Mouse (Mus musculus) large intestine, adult 2 months (tissue): ENCODE results near the gene Slc24a1. TPM values are rescaled to one million over a fixed set of nuclear protein-coding genes. Genes with fewer than 3 reads are reported as not detected.
A peak's percentile ranks its signal among the peaks of the same experiment; 100 is the strongest.
"Not testable (repeated sequence)": the region's sequence is repeated elsewhere in the genome, so short reads cannot be mapped to it uniquely, and the experiment has no call there.

Experiments used
- DNase-seq: peaks from one replicate; pipeline ENCODE4 v3.0.0-alpha.2; 2012; ENCODE audit warnings: low read depth, low spot score
- whole genome bisulfite sequencing: fragments of 180-500 bp; shearing (Covaris S2); methylation state at CpG from one replicate; pipeline ENCODE4 v1.1.7; 2018; 5-methylcytosine and 5-hydroxymethylcytosine counted together
- polyA plus RNA-seq: library from polyadenylated mRNA; depleted of rRNA; stranded (reverse); fragments of >200 nt; gene quantifications from 2 replicates; pipeline ENCODE4 v1.2.3, GENCODE M21; 2012; rRNA removed

Slc24a1 gene
- polyA plus RNA-seq, result not detected in 2 replicates

DNA sequence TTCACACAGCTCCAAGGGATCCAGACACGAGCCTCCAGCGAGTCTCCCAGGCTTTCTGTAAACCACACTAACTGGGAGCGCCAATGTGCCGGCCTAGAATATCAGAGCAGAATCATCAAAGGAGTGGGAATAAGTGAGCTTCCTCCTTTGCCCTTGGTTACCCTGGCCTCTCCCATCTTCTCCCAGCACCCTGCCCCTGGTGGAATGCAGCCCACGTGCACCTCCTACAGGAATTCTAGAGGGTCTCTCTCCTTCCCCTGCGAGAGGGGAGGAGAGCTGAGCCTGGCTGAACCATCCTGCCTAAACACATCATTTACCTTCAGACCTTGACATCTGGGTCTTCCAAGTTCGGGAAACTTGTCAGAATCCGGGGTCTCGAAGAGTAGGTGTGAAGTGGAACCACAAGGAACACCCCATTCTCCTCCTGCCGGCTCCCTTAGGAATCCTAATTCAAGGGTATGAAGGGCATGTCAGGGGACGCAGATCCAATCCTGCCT is at the start of gene Slc24a1:
Slc24a1 (minus strand) TSS at position 447 of the 497 bp plus-strand sequence.
- 47% methylated on average over 11 of the region's 11 CpGs for WGBS
- no peak for DNase-seq

DNA sequence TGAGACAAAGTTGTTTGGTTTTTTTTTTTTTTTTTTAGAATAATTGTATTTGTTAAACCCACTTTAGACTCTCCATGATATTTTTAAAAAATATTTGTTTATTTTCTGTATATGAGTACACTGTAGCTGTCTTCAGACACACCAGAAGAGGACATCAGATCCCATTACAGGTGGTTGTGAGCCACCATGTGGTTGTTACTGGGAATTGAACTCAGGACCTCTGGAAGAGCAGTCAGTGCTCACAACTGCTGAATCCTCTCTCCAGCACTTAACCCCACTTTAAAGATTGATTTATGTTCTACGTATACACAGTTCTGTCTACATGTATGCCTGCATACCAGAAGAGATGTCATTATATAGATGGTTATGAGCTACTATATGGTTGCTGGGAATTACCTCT is 44.1 kb upstream of the Slc24a1 start:
- DNase-seq, result not testable (repeated sequence)
- 86% methylated on average over 1 of the region's 1 CpGs for WGBS

DNA sequence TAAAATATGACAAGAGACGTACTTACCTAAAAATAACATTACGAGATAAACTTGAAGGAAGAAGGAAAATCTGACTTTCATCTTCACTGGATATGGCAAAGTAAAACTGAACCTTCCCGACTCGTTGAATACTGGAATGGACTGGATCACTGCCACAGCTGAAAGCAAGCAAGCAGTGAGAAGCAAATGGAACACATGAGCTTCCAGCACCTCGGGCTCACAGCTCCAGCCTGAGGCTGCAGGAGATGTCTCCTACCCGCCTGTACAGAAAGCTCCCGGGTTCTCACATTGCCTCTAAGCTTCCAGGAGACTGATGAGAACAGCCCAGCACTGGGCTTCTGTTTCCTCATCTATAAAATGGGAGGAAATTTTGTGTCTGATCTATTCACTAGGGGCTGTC is 38.9 kb upstream of the Slc24a1 start:
- DNase-seq, result no peak
- WGBS, result 86% methylated on average over 7 of the region's 7 CpGs

DNA sequence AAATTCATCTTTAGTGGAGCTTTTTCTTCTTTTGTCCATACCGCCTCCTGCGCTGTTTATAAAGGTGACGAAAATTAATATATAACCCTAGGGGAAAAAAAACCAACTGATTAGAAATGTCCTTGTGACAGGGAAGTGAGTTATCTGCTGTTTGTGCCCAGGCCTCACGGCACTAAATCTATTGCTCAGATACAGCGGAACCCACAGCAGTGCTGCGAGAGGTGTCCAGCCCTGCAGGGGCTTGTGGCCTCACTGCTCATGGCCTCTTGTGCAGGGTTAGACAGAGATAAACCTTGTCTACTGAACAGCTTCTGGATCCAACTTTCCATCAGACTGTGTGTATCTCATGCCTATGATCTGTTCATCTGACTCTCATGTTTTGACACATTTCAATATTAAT is 37.0 kb upstream of the Slc24a1 start:
- no peak for DNase-seq
- 88% methylated on average over 6 of the region's 6 CpGs for WGBS

DNA sequence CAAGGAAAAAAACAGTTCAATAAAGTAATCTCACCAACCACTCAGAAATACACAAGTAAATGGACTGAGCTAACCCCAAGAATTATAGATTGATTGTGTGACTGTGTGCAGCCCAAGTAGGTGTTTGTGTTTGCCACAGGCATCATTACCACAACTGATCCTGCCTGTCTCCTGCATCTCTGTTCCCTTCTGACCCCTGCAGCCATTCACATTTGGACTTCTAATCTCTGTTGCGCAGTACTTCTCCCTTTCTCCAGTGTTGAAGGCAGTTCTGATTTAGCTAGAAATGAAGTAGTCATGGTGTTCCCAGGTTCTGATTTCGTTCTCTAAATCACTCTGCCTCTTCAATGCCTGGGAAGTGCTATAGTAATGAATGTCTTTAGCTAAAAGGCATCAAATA is 36.2 kb upstream of the Slc24a1 start:
- DNase-seq, result no peak
- WGBS, result 92% methylated on average over 2 of the region's 2 CpGs

DNA sequence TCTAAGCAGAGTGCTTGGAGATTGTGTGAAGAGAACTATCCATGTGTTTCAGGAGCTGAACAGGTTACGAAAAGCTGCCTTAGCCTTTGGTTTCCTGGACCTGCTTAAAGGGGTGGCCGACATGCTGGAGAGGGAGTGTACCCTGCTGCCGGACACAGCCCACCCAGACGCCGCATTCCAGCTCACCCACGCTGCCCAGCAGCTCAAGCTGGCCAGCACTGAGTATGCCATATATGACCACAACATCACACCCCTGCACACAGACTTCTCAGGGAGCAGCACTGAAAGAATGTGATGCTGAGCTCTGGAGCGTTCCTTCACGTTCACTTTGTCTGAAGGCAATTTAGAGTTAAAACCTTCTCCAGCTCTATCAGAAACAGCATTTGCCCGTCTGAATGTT is 34.4 kb upstream of the Slc24a1 start:
- 87% methylated on average over 9 of the region's 9 CpGs for whole genome bisulfite sequencing
- no peak for DNase-seq

DNA sequence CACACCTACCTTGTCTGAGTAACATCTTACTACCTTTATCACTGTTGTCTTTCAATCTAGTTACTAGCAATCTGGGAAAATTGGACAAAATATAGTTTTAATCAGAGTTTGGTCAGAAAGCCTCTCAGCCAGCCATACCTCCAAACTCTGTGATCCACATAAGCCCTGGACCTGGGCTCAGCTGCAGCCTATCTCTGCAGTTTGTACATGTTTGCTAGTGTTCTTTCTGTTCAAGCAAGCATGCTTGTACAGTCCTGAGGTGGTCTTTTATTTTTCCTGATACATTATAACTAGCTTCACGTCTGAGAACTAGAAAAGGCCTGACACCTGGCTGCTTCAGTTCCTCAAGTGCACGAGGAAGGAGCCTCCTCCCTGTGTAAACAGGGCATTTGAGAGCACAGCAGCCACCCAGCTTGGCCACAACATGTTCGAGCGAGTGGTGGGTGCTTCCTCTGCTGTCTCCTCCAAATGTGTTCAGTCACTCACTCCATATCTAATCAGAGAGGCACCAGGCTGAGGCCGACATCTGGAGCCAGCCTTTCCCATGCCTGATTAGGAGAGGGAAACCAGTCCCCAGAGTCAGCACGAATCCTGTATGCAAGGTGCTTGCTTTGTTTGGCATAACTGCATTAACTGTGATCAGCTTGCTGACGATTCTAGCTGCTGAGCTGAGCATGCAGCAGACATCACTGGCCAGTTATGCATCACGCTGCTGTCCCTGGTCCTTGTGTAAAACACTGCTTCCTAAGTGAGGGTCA is 33.8 kb upstream of the Slc24a1 start:
- no peak for DNase-seq
- WGBS, result 49% methylated on average over 8 of the region's 8 CpGs

DNA sequence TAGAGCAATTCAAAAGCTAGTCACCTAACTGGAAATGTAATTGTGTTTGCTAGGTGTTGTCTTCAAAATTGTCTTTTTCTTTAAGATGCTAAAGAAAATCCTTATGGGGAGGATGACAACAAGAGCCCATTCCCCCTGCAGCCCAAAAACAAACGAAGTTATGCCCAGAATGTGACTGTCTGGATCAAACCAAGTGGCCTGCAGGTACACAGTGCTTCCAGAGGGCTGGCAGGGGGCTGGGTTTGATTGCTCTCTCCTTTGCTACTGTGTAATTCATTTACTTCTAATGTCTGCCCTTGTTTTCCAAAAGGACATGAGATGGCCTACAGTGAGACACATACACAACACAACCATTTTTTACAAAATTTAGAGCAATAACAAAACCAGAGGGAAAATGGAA is 30.5 kb upstream of the Slc24a1 start:
- no peak for DNase-seq
- WGBS, result 70% methylated on average over 1 of the region's 1 CpGs

DNA sequence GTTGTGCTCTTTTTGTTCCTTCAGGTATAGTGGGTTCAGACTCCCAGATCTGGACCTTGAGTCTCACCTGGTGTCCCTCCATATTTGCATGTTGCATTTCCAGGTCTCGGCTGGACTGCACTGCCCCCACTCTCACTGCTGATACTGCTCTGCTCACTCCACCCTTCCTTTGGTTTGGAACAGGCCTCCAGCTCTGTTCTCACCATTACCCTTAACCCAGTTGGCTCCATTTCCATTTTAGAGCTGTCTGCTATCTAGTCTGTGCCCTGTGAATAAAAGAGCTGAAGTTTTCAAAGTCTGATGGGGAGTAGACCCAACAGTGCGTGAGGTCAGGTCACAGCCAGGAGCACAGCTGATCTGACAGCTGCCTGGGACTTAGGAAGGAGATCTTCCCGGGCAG is 29.1 kb upstream of the Slc24a1 start:
- no peak for DNase-seq
- WGBS, result 61% methylated on average over 3 of the region's 3 CpGs

DNA sequence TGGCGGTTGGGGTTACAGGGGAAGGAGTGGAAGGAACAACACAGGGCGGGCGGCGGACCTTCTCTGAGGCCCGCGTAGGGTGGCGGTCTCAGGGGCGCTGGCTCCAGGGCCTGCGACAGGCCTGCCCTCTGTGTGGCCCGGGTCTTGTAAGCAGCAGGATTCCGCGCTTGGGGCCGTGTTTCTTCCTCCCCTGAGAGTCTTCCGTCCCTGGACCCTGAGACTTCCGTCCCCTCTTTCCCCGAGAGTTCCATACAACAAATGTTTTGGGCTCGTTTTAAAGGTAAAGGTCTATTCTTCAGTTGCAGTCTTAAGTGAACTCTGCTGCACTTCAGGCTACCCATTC is 9.5 kb upstream of the Slc24a1 start:
- WGBS, result 0% methylated on average over 17 of the region's 17 CpGs
- no peak for DNase-seq

DNA sequence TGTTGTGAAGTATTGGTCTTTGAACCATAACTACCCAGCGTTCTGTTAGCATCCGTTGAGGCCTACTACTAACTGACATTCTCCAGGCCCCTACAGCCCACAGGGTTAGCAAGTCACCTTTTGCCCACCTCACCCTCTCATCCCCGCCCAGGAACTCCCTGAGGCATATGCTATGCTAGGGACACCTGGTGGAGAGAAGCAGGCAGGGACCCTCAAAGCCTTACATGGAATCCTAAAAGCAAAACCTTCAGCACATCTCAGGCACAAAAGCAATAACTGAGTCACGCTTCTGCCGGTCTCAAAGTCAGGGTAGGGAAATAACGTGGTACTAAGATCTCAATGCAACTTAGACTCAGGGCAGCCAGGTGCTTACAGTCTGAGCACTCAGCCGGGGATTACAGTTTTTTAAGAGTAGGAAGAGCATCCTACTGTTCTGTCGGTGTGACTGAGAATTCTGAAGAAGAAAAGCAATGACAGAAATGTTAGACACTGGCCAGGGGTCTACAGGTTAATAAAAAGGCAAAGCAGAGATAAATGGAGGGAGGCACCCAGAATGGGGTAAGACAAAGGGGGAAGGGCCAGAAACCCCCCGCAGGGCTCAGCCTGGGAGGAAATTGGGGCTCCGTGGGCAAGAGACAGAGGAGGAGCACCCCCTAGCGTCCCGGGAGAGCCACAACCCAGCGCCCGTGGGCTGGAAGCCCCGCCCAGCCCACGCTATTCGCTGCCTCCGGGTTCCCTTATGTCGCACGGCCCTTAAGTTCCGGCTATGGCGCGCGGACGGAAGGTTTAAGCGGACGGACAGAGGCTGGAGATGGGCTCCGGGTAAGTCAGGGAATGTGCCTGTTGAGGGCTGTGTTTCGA is 8.9 kb upstream of the Slc24a1 start, which contains the start of gene Ints14:
Ints14 (plus strand) TSS at position 789 of the 861 bp plus-strand sequence.
- 8% methylated on average over 29 of the region's 29 CpGs for WGBS
- DNase-seq, result peak; percentile 86

DNA sequence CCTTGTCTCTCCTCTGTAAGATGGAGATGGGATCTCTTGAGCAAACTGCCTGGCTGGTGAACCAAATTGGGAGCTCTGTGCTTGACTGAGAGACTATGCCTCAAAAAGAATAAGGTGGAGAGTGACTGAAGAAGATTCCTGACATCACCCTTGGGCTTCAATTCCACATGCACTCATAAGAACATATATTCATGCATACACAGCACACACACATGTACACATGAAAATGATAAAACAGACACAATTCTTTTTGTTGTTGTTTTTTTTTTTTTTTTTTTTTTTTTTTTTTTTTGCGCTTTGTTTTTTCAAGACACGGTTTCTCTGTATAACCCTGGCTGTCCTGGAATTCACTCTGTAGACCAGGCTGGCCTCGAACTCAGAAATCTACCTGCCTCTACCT is 5.9 kb upstream of the Slc24a1 start:
- no peak for DNase-seq
- WGBS, result 85% methylated on average over 3 of the region's 3 CpGs

DNA sequence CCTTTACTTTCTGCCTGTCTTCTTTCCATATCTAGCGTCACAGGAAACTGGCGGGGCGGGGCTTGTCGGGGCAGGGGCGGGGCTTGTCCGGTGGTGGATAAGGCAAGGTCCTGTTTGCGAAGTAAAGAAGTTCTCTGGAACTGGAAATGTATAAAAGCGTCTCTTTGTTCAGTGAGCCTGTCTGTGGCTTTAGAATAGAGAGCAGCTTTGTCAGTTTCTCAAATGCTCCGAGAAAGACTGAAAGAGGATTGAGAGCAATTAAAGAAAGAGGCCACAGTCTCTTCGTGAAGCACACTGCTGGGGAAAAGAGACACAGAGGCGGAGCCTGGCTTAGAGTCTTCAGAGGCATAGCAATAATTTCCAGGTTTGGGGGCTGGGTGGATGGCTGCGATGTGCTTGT is 4.9 kb upstream of the Slc24a1 start:
- no peak for DNase-seq
- 7% methylated on average over 12 of the region's 12 CpGs for WGBS

DNA sequence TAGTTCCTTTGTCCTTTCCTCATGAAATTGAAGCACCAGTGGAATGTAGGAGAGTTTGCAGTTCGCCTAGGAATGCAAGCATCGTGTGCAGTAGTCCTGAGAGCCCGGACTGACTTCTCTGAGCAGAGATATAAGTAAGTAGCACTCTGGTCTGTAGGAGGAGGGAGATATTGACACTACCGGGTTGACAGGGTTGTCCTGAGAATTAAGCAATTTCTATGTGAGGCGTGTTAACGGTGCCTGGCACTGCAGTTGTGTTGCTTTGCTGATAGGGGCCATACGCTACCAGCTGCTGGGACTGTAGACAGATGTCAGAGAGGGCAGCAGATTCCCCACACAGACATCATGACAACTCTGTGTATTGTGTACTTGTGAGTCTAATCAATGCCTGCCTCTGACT is 1.8 kb upstream of the Slc24a1 start:
- no peak for DNase-seq
- WGBS, result 38% methylated on average over 7 of the region's 7 CpGs

DNA sequence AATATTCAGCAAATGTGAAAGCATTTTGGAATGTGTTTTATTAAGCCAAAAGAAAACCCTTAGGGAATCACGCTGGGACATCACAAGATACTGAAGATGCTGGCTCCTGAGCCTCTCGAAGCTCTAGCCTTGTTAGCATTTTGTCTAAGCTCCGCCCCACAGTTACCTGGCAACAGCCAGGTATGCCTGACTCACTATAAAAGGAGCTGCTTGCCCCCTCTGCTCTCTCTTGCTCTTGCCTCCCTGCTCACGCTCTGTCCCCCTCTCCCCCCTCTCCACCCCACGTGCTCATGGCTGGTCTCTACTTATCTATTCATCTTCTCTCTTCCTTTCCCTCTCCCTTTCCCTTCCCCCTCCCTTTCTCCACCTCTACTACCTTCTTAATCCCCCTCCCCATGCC is 648 bp upstream of the Slc24a1 start:
- 27% methylated on average over 5 of the region's 5 CpGs for WGBS
- DNase-seq, result no peak

DNA sequence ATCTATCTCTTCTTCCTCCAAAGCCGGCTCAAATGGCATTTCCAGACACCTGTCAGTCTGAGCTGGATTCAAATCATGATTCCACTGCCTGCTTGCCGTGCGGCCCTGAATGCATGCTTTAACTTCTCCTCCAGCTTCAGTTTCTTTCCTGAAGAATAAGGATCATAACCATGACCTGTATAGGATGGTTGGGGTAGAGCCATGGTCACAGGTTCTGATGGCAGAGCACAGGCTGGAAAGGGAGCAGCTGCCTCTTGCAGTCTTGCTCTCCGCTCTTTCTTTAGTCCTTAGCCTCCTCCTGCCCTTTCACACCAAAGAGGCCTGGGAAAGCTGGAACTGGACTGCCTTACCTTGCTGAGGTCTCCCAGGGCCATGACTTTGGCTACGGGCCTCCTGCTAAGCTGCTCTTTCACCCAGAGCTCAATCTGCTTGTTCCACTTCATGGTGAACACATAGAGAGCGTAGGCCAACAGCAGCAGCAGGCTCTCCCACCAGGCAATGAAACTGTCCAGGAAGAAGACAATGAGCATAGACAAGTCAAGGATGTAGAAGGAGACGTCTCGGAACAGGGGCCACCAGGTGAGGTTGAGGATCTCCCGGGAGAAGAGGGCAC is 3.8 kb downstream of the Slc24a1 start:
- 88% methylated on average over 9 of the region's 9 CpGs for WGBS
- no peak for DNase-seq

DNA sequence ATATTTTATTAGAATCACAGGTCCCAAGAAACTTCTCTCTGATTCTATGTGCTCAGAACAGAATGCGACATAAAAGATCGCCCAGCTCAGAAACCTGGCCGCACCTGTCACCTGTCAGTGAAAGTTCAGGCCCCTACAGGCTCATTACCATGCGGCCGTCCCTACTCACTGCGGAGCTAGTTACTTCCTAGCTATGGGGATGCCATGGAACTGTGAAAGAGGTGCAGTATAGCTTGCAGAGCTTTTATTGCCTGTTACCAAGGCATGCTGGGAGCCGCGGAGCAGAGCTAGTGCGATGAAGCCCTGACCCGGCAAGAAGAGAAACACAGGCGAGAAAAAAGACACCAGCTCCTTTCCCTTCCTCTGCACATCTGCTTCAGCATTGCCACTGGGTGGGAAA is 7.4 kb downstream of the Slc24a1 start:
- WGBS, result 17% methylated on average over 11 of the region's 11 CpGs
- DNase-seq, result no peak

DNA sequence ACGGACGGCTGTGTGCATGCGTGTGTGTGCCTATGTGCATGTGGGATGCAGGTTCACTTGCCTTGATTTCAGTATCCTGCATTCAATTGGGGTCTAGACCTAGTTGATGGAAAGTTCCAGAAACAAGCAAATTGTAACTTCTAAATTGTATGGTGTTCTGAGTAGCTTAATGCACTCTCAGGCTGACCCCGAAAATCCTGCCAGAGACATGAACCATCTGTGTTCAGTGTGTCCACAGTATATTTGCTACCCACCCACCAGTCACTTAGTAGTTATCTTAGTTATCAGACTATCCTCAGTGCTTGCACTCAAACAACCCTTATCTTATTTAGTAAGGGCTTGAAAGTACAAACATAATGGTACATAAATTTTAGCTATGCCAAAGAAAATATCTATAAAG is 9.8 kb downstream of the Slc24a1 start:
- no peak for DNase-seq
- WGBS, result 81% methylated on average over 4 of the region's 4 CpGs

DNA sequence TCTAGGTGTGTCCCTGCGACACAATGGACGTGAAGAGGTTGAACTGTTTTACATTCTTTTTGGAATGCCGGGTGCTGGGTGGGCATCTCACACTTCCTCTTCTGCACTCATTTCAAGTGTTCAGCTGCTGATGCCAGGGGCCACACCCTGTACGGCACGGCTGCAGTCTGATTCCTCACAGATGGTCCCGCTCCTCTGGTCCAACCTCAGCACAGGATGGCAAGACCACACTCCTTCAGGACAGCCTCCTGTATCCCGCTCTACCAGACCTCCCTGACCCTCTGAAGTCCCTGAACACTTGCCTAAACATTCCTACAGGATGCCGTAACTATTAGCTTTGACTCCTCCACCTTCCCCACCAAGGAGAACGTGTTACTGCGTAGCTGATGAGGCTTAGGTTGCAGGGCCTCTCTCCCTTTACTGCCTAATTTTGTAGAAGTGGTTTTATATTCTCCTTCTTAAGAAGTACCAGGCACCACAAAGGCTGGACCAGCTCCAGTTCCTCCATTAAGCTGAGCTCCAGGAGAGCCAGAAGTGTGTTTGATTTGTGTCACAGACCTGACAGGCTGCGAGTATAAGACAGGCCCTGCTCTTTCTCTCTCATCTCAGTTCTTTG is 10.6 kb downstream of the Slc24a1 start:
- DNase-seq, result no peak

DNA sequence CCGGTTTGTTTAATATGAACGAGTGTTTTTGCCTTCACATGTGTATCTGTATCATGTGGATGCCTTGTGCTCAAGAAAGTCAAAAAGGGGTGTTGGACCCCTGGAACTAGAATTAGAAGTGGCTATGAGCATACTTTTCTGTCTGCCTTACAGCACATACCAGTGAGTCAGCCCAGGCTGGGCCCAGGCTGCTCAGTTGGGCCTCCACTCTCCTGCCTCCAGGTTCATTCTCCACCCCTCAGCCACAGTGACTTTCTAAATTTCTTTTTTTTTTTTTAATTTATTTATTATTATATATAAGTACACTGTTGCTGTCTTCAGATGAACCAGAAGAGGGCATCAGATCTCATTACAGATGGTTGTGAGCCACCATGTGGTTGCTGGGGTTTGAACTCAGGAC is 11.6 kb downstream of the Slc24a1 start:
- WGBS, result 82% methylated on average over 2 of the region's 2 CpGs
- no peak for DNase-seq

More for the DNA sequence above, 10.6 kb downstream of the Slc24a1 start:
- WGBS, result 61% methylated on average over 11 of the region's 11 CpGs
